Mouse (Mus musculus) E14TG2a.4 (cell line): ENCODE results near the gene Kpna1.
"Not testable (repeated sequence)": the region's sequence is repeated elsewhere in the genome, so short reads cannot be mapped to it uniquely, and the experiment has no call there.

Source experiments
- H3K27me3 ChIP-seq: 2 replicates; pipeline ENCODE4 v1.6.1; 2014; ENCODE audit warnings: low read length, control low read depth; ENCODE audit not compliant: insufficient read depth
- H3K36me3 ChIP-seq: 2 replicates; pipeline ENCODE4 v1.6.1; 2014; ENCODE audit warnings: low read length, control low read depth; ENCODE audit not compliant: insufficient read depth
- H3K4me1 ChIP-seq: replicated peaks from 2 replicates; pipeline ENCODE4 v1.6.1; 2014; ENCODE audit warnings: low read depth, low read length, control low read depth
- H3K4me3 ChIP-seq: replicated peaks from 2 replicates; pipeline ENCODE4 v1.5.1; 2014; ENCODE audit warnings: mild to moderate bottlenecking, low read length
- H3K9me3 ChIP-seq: 2 replicates; pipeline ENCODE4 v1.6.1; 2014; ENCODE audit warnings: low read length, control low read depth
- CTCF ChIP-seq: conservative IDR thresholded peaks from 2 replicates; pipeline ENCODE4 v1.5.1; 2014; ENCODE audit warnings: low read length
- NANOG ChIP-seq: IDR thresholded peaks from 2 replicates; pipeline ENCODE4 v1.6.1; 2014; ENCODE audit warnings: borderline replicate concordance, low read length, mixed read lengths
- POU5F1 ChIP-seq: IDR thresholded peaks from 2 replicates; pipeline ENCODE4 v1.6.1; 2014; ENCODE audit warnings: low read length, borderline replicate concordance

The Kpna1 gene

DNA sequence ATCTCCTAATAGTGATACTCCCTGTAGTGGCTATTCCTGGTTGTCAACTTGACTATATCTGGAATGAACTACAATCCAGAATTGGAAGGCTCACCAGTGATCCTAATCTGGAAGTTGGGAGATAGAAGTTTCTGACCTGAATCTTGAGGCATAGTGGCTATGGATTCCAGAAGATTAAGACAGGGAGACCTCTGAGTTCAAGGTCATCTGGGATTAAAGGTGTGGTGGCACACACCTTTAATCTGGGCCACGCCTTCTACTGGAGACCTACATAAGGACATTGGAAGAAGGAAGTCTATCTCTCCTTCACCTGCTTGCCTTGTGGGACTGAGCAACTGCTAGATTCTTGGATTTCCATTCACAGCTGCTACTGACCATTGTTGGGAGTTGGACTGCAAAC, at the start of gene Kpna1:
TSS of gene Kpna1 (plus strand) at position 301 of the 400 bp plus-strand sequence.
- H3K9me3 ChIP-seq, H3K27me3 ChIP-seq: not testable (repeated sequence)
- H3K4me1 ChIP-seq = peaks cover 53% of the 10 kb centered on the region

DNA sequence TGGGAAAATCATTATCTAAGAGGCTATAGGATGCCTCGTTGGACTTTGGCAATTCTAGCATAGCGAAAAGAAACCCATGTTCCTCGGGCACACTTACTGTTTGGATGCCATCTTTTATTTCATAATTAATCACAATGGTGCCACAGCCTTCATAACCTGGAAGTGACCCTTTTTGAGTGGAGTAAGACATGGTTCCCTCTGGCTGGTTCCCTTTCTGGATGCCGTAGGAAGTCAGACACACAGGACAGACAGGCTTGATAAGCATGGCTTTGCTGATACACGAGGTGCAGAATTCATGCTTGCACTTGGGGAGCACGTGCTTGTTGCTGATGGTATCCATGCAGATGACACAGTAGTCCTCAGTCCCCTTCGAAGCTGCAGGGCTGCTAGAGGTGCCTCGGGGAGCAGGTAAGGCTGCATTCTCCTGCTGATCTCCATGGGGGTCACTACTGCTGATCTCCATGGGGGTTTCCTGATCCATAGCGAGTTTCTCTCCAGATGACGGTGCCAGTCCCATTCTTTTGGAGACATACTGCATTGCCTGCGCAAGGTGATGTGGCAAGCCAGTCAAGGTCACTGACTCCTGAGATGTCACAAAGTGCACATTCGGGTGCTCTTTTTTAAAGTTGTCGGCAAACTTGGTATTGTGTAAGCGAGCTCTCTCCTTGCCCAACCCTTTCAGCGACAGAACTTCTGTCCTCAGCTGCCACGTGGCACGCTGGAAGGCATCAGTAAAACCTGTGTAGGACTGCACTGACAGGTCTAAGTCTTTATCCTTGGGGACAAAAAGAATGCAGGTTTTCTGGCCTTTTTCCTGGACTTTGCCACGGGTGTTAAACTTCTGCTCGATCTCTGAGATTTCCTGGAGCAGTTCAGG, 46.1 kb upstream of the Kpna1 start:
- TF ChIP-seq CTCF = no peak
- no peak for TF ChIP-seq POU5F1
- no peak for TF ChIP-seq NANOG
- Histone ChIP-seq H3K4me3 (no peak overlapping the region), H3K9me3 (no peaks in the 10 kb centered on the region), H3K27me3 (peaks cover 12% of the 10 kb centered on the region), H3K36me3 (peaks cover 36% of the 10 kb centered on the region), H3K4me1 (peaks cover 23% of the 10 kb centered on the region)

More for the DNA sequence above, at the start of gene Kpna1:
- not testable (repeated sequence) for H3K4me3 ChIP-seq, H3K36me3 ChIP-seq

DNA sequence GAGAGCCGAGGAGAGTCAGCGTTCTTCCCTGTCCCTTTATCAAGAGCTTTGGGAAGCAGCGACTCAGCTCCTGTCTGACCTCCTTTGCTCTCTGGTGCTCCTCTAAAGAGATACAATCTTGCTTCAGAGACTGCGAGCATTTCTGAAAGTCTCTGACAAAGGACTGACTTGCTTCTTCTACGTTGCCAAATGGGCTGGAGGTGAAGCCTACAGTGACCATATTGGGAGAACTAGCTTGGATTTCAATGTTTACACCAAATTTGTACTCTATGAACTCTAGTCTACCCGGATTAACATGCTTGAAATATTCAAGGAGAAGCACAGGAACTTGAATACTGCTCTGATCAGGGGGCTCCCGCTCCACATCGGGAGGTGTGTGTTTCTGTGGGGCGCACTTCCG, 45.4 kb upstream of the Kpna1 start:
- peaks cover 36% of the 10 kb centered on the region for H3K36me3 ChIP-seq
- H3K27me3 ChIP-seq = peaks cover 12% of the 10 kb centered on the region
- no peaks in the 10 kb centered on the region for H3K9me3 ChIP-seq
- TF ChIP-seq CTCF = no peak
- no peak for TF ChIP-seq NANOG
- no peak for TF ChIP-seq POU5F1
- H3K4me3 ChIP-seq = no peak overlapping the region
- peaks cover 27% of the 10 kb centered on the region for H3K4me1 ChIP-seq

DNA sequence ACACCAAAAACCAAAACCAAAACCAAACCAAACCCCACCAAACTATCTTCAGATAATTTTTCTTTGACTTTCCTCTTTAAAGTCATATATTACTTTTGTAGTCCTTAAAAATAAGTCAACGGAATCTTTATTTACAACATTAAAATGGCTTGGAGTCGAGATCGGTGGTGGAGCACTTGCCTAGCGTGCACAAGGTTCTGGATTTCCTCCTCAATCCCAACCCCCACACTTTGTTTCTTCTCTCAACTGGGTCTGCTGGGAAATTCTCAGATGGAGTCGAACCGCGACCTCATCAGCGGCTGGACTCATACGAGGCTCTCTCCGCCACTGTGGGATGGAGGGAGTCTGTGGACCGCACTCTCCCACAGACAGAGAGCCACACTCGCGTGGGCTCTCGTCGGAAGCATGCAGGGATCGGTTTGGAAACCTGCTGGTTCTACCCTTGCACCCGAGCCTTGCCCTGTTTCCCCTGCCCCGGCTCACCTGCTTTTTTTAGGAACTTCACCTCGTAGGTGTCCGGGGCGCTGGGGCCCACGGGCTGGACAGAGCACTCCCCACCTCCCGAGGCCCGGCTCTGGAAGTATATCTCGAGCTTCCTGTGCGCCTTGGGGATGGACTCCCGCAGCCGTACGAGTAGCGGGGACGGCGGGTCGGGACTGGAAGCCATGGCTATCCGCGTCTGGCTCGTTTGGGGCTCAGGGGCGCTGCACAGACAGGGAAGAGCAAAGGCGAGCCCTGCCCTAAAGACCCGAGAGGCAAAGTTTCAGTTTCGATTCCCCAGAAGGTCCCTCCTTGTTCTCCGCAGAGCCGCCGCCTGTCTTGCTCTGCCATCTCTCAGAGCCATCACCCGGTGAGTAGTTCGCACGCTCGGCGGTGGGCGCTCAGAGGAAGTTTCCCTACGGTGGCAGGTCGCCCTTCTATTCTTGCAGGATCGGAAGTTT, 40.1 kb upstream of the Kpna1 start, which contains the start of the genes Parp9 and Dtx3l:
TSS of gene Parp9 (plus strand) at position 260 of the 941 bp plus-strand sequence.
TSS of gene Dtx3l (minus strand) at position 941 of the 941 bp plus-strand sequence.
- no peaks in the 10 kb centered on the region for H3K9me3 ChIP-seq
- peaks cover 3% of the 10 kb centered on the region for H3K36me3 ChIP-seq
- no peak for TF ChIP-seq NANOG
- TF ChIP-seq CTCF = no peak
- no peak for TF ChIP-seq POU5F1
- H3K27me3 ChIP-seq = peaks cover 5% of the 10 kb centered on the region; the same call in 1 of the 2 replicates
- peaks cover 38% of the 10 kb centered on the region for H3K4me1 ChIP-seq
- peak within 1 kb of the TSS; percentile 86 for H3K4me3 ChIP-seq

DNA sequence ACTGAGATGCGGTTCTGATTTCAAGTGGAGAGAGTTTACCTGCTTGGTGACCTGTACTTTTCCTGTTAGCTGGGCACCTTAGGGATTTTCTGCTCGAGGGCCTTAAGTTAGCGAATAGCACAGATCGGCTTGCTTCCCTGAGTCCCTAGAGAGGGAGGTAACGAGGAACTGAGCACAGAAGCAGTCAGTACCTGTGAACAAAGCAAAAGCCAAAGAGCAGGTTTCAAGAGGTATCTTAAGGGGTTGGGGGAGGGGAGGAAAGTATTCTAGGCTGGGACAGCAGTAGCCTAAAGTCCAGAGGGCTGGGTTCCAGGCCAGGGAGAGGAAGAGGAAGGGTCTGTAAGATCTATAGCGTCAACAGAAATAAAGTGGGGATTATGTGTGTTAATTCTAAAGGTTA, 39.3 kb upstream of the Kpna1 start:
- Histone ChIP-seq H3K4me3 (peak overlapping the region; percentile 86), H3K27me3 (peaks cover 5% of the 10 kb centered on the region; the same call in 1 of the 2 replicates), H3K4me1 (peaks cover 40% of the 10 kb centered on the region), H3K9me3 (no peaks in the 10 kb centered on the region), H3K36me3 (peaks cover 3% of the 10 kb centered on the region)
- no peak for TF ChIP-seq NANOG
- no peak for TF ChIP-seq CTCF
- TF ChIP-seq POU5F1 = no peak

DNA sequence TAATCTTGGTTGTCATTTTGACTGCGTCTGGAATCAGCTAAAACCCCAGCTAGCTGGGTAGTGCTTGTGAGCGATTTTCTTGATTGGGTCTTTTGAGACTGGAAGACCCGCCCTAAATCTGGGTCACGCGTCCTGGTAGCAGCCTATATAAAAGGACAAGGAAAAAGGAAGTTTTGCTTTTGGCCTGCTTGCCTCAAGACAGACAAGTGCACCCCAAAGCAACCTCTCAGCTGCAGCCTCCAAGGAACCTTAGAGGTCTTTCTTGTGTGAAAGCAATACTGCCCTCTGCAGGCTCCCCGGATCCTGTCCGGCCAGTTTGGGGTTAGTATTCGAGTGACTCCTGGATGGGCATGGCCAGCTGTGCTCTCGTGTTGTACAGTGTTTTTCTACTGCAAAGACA, 38.9 kb upstream of the Kpna1 start:
- peaks cover 5% of the 10 kb centered on the region; the same call in 1 of the 2 replicates for H3K27me3 ChIP-seq
- TF ChIP-seq NANOG = no peak
- TF ChIP-seq CTCF = peak; percentile 66
- no peak for TF ChIP-seq POU5F1
- H3K4me3 ChIP-seq = peak overlapping the region; percentile 86
- H3K36me3 ChIP-seq = peaks cover 3% of the 10 kb centered on the region
- peaks cover 40% of the 10 kb centered on the region for H3K4me1 ChIP-seq
- no peaks in the 10 kb centered on the region for H3K9me3 ChIP-seq

DNA sequence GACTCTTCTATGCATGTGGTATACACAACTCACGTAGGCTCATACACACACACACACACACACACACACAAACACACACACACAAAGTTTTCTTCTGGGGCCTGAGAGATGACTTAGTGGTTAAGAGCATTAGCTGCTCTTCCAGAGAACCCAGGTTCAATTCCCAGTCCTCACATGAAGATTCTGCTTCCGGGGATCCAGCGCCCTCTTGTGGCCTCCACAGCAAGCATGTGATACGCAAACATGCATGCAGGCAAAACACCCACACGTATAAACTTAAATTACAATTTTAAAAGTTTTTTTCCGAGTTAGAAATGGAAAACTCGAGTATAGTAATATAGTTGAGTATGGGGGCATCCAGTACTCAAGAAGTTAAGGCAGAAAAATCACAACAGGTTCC, 37.2 kb upstream of the Kpna1 start:
- TF ChIP-seq NANOG (no peak), CTCF (peak; percentile 70), POU5F1 (no peak)
- peaks cover 5% of the 10 kb centered on the region for H3K36me3 ChIP-seq
- H3K4me1 ChIP-seq = peaks cover 37% of the 10 kb centered on the region

DNA sequence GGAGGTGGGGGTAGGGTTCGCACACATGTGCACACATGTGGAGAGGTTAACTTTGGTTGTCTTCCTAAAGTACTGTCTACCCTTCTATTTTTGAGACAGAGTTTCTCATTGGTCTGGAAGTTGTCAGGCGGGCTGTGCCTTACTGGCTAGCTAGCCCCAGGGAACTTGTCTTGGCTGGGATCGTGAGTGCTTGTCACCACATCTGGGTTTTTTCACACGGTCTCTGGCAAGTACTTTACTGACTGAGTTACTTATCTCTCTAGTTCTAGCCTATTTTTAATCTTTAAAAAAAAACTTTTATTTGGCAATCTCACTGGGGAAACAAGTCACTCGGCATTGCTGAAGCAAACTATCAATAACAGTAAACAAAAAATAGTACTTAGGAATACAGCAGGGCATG, 29.3 kb upstream of the Kpna1 start:
- H3K36me3 ChIP-seq = peaks cover 10% of the 10 kb centered on the region; the same call in 1 of the 2 replicates
- no peaks in the 10 kb centered on the region for H3K27me3 ChIP-seq
- H3K9me3 ChIP-seq = no peaks in the 10 kb centered on the region
- H3K4me1 ChIP-seq = peaks cover 47% of the 10 kb centered on the region
- no peak overlapping the region for H3K4me3 ChIP-seq
- no peak for TF ChIP-seq CTCF
- TF ChIP-seq NANOG = no peak
- no peak for TF ChIP-seq POU5F1

More for the DNA sequence above, 37.2 kb upstream of the Kpna1 start:
- H3K4me3 ChIP-seq = no peak overlapping the region
- H3K27me3 ChIP-seq = 0 out of 2 replicates have a peak, but pooled peaks cover 3% of the 10 kb centered on the region
- H3K9me3 ChIP-seq = no peaks in the 10 kb centered on the region
